11 mouse cellular contexts compared by ENCODE assay signal in genomic region chr14:45050419-45050776, GRCm38 (mm10).
DNase-seq lines count a peak whose midpoint lies in the region; ATAC-seq and TF ChIP-seq lines count a peak whose summit lies in the region.
"Had no signal": no experiment of that assay in that cellular context is flagged by ENCODE, and none has a peak within 500 bp of the region (broad histone marks: within the 10 kb centered on the region; RNA-seq: fewer than 3 reads in every experiment).

No protein-coding gene starts in this region.

- H3K4me1 ChIP-seq in heart, embryonic 13.5 days = peaks cover 10% of the 10 kb centered on the region; the same call in 1 of the 2 replicates
- peaks cover 6% of the 10 kb centered on the region; the same call in 1 of the 2 replicates for H3K4me1 ChIP-seq in liver, embryonic 12.5 days
- no peaks in the 10 kb centered on the region for H3K4me1 ChIP-seq in embryonic fibroblast, embryonic 13.5 days (ENCODE audit: control insufficient read depth, insufficient read depth, low read length)

- no peak overlapping the region for H3K4me2 ChIP-seq in heart, embryonic 13.5 days
- H3K4me2 ChIP-seq in liver, embryonic 12.5 days = no peak overlapping the region
- H3K4me2 ChIP-seq: hindbrain, embryonic 14.5 days had no signal

- H3K9me3 ChIP-seq in heart, embryonic 13.5 days = no peaks in the 10 kb centered on the region
- no peaks in the 10 kb centered on the region for H3K9me3 ChIP-seq in liver, embryonic 12.5 days (replicated peaks)

- H3K9ac ChIP-seq in heart, embryonic 13.5 days = no peak overlapping the region
- no peak overlapping the region for H3K9ac ChIP-seq in liver, embryonic 12.5 days
- H3K9ac ChIP-seq: hindbrain, embryonic 14.5 days had no signal

- H3K36me3 ChIP-seq in heart, embryonic 13.5 days = no peaks in the 10 kb centered on the region
- H3K36me3 ChIP-seq in liver, embryonic 12.5 days = no peaks in the 10 kb centered on the region

- no peak for TF ChIP-seq POLR2A in embryonic fibroblast, embryonic 13.5 days (IDR thresholded peaks at IDR 0.05; ENCODE audit: low read depth, low read length)

- peak overlapping the region; percentile 39; the same call in 1 of the 2 replicates for H3K27ac ChIP-seq in heart, embryonic 13.5 days (replicated peaks)
- H3K27ac ChIP-seq in liver, embryonic 12.5 days = peak overlapping the region; percentile 39; the same call in 1 of the 2 replicates
- peak overlapping the region; percentile 65 for H3K27ac ChIP-seq in embryonic fibroblast, embryonic 13.5 days (ENCODE audit: insufficient read depth, low read length)
- H3K27ac ChIP-seq: hindbrain, embryonic 14.5 days had no signal

- intact Hi-C loops in heart, postnatal 25 days (cut with DNase I) = no loop called here

- no peaks in the 10 kb centered on the region for H3K27me3 ChIP-seq in heart, embryonic 13.5 days (replicated peaks)
- H3K27me3 ChIP-seq in liver, embryonic 12.5 days (replicated peaks) = no peaks in the 10 kb centered on the region

- no peak for ATAC-seq in heart, embryonic 13.5 days (ENCODE audit: extremely low read depth, insufficient number of reproducible peaks, low FRiP score, low TSS enrichment)
- no peak for ATAC-seq in liver, embryonic 12.5 days
- ATAC-seq in megakaryocyte progenitor cell, adult 5-6 weeks (replicated peaks; ENCODE audit: poor library complexity) = peak; percentile 15

- no peak for TF ChIP-seq CTCF in embryonic fibroblast, embryonic 13.5 days (IDR thresholded peaks at IDR 0.05; ENCODE audit: borderline replicate concordance, insufficient read depth, low read length)

- no peak for DNase-seq in heart, postnatal 25 days (ENCODE audit: low spot score)
- DNase-seq in liver = no peak
- no peak for DNase-seq in ovary, adult 18-20 months (ENCODE audit: low spot score)
- no peak for DNase-seq in thymus, postnatal 25 days
- DNase-seq: cerebellum, postnatal 36 days; thymus, postnatal 4 days had no signal

- no peak overlapping the region for H3K4me3 ChIP-seq in heart, embryonic 13.5 days
- no peak overlapping the region for H3K4me3 ChIP-seq in liver, embryonic 12.5 days
- no peak overlapping the region for H3K4me3 ChIP-seq in embryonic fibroblast, embryonic 13.5 days (ENCODE audit: insufficient read depth, low read length)

- WGBS in heart, embryonic 13.5 days = 65% methylated on average over 1 of the region's 1 CpGs
- WGBS in liver, embryonic 12.5 days (ENCODE audit: insufficient replicate concordance) = 32% methylated on average over 1 of the region's 1 CpGs
